Mouse (Mus musculus) midbrain, embryonic 10.5 days (tissue): ENCODE results near the gene Hoxa1. TPM values are rescaled to one million over a fixed set of nuclear protein-coding genes. Genes with fewer than 3 reads are reported as not detected.
A peak's percentile ranks its signal among the peaks of the same experiment; 100 is the strongest.

Experiments used
- DNase-seq: peaks from one replicate; pipeline ENCODE4 v3.0.0-alpha.2; 2017; ENCODE audit warnings: low spot score
- H3K27ac ChIP-seq: fragments of 300-500 bp; sonication (generic); replicated peaks from 2 replicates; pipeline ENCODE4 v1.5.1; 2016; ENCODE audit warnings: mild to moderate bottlenecking
- H3K27me3 ChIP-seq: fragments of 300-500 bp; sonication (generic); 2 replicates; pipeline ENCODE4 v1.6.1; 2016; ENCODE audit warnings: low read depth, mild to moderate bottlenecking; ENCODE audit not compliant: poor library complexity, severe bottlenecking
- H3K36me3 ChIP-seq: fragments of 300-500 bp; sonication (generic); 2 replicates; pipeline ENCODE4 v1.6.1; 2016; ENCODE audit warnings: mild to moderate bottlenecking, moderate library complexity
- H3K4me1 ChIP-seq: fragments of 300-500 bp; sonication (generic); 2 replicates; pipeline ENCODE4 v1.6.1; 2016
- H3K4me3 ChIP-seq: fragments of 300-500 bp; sonication (generic); 2 replicates; pipeline ENCODE4 v1.5.1; 2016; ENCODE audit warnings: mild to moderate bottlenecking, moderate library complexity
- H3K9me3 ChIP-seq: fragments of 300-500 bp; sonication (generic); replicated peaks from 2 replicates; pipeline ENCODE4 v1.6.1; 2016; ENCODE audit warnings: mild to moderate bottlenecking
- WGBS: fragments of 180-500 bp; shearing (Covaris S2); methylation state at CpG from one replicate; pipeline ENCODE4 v1.1.7; 2016; 5-methylcytosine and 5-hydroxymethylcytosine counted together
- polyA plus RNA-seq: library from polyadenylated mRNA; unstranded; fragments of >200 nt; fragmentation: Nextera tagmentation; extraction: Ambion mirVana; gene quantifications from 2 replicates; pipeline ENCODE4 v1.2.1, GENCODE M21; 2016

Hoxa1 gene
- polyA plus RNA-seq, 1 experiment from 2014 or later, result 0.47 TPM

GRCm38 (mm10) chr6:52157466-52158275, 446 bp downstream of the Hoxa1 start:
- peak overlapping the region; percentile 71 for H3K4me3 ChIP-seq
- no peak for DNase-seq
- under 1% methylated on average over 32 of the region's 32 CpGs for WGBS
- no peak overlapping the region for H3K27ac ChIP-seq
- H3K4me1 ChIP-seq, result peaks cover 29% of the 10 kb centered on the region
- H3K27me3 ChIP-seq, result peaks cover 100% of the 10 kb centered on the region
- H3K36me3 ChIP-seq, result no peaks in the 10 kb centered on the region
- no peaks in the 10 kb centered on the region for H3K9me3 ChIP-seq

- H3K27ac ChIP-seq, result no peak overlapping the region
- H3K4me3 ChIP-seq, result no peak overlapping the region
- DNase-seq, result peak; percentile 36
- no peaks in the 10 kb centered on the region for H3K9me3 ChIP-seq
- peaks cover 100% of the 10 kb centered on the region for H3K27me3 ChIP-seq
- WGBS, result 1% methylated on average over 20 of the region's 20 CpGs
- peaks cover 34% of the 10 kb centered on the region for H3K4me1 ChIP-seq
- H3K36me3 ChIP-seq, result no peaks in the 10 kb centered on the region
These were observed 1.4 kb downstream of the Hoxa1 start for GRCm38 (mm10) chr6:52156551-52157200.

- Histone ChIP-seq H3K9me3 (no peaks in the 10 kb centered on the region), H3K4me1 (peaks cover 30% of the 10 kb centered on the region), H3K4me3 (no peak overlapping the region), H3K27me3 (peaks cover 100% of the 10 kb centered on the region), H3K27ac (no peak overlapping the region), H3K36me3 (no peaks in the 10 kb centered on the region)
- WGBS, result 45% methylated on average over 3 of the region's 3 CpGs
- no peak for DNase-seq
These were observed 2.6 kb downstream of the Hoxa1 start for GRCm38 (mm10) chr6:52155471-52155870.

- DNase-seq, result peak; percentile 12
- Histone ChIP-seq H3K4me3 (no peak overlapping the region), H3K27ac (no peak overlapping the region), H3K27me3 (peaks cover 100% of the 10 kb centered on the region), H3K9me3 (peaks cover 6% of the 10 kb centered on the region; the same call in 1 of the 2 replicates), H3K36me3 (no peaks in the 10 kb centered on the region), H3K4me1 (peaks cover 21% of the 10 kb centered on the region)
- 2% methylated on average over 5 of the region's 5 CpGs for WGBS
These were observed 4.1 kb downstream of the Hoxa1 start for GRCm38 (mm10) chr6:52154044-52154443.

GRCm38 (mm10) chr6:52153270-52153669, 4.8 kb downstream of the Hoxa1 start:
- peaks cover 6% of the 10 kb centered on the region; the same call in 1 of the 2 replicates for H3K9me3 ChIP-seq
- DNase-seq, result peak; percentile 26

GRCm38 (mm10) chr6:52152226-52153193, 5.6 kb downstream of the Hoxa1 start:
- H3K27ac ChIP-seq, result no peak overlapping the region
- DNase-seq, result no peak
- H3K4me3 ChIP-seq, result no peak overlapping the region
- H3K4me1 ChIP-seq, result peaks cover 8% of the 10 kb centered on the region; the same call in 1 of the 2 replicates
- WGBS, result 4% methylated on average over 16 of the region's 16 CpGs
- peaks cover 100% of the 10 kb centered on the region for H3K27me3 ChIP-seq
- no peaks in the 10 kb centered on the region for H3K36me3 ChIP-seq
- peaks cover 6% of the 10 kb centered on the region; the same call in 1 of the 2 replicates for H3K9me3 ChIP-seq

More at GRCm38 (mm10) chr6:52153270-52153669, 4.8 kb downstream of the Hoxa1 start:
- H3K27me3 ChIP-seq, result peaks cover 100% of the 10 kb centered on the region
- H3K36me3 ChIP-seq, result no peaks in the 10 kb centered on the region
- no peak overlapping the region for H3K4me3 ChIP-seq
- H3K4me1 ChIP-seq, result peaks cover 14% of the 10 kb centered on the region
- WGBS, result 0% methylated on average over 6 of the region's 6 CpGs
- H3K27ac ChIP-seq, result no peak overlapping the region

- H3K27me3 ChIP-seq, result peaks cover 100% of the 10 kb centered on the region
- no peak overlapping the region for H3K27ac ChIP-seq
- WGBS, result 2% methylated on average over 4 of the region's 4 CpGs
- no peaks in the 10 kb centered on the region for H3K36me3 ChIP-seq
- DNase-seq, result no peak
- no peak overlapping the region for H3K4me3 ChIP-seq
- peaks cover 6% of the 10 kb centered on the region; the same call in 1 of the 2 replicates for H3K9me3 ChIP-seq
- H3K4me1 ChIP-seq, result peaks cover 8% of the 10 kb centered on the region; the same call in 1 of the 2 replicates
These were observed 6.5 kb downstream of the Hoxa1 start for GRCm38 (mm10) chr6:52151571-52151970.

GRCm38 (mm10) chr6:52150401-52150966, 7.6 kb downstream of the Hoxa1 start:
- Histone ChIP-seq H3K4me1 (peaks cover 8% of the 10 kb centered on the region; the same call in 1 of the 2 replicates), H3K36me3 (no peaks in the 10 kb centered on the region), H3K4me3 (no peak overlapping the region; the same call in 1 of the 2 replicates), H3K27ac (no peak overlapping the region), H3K9me3 (peaks cover 6% of the 10 kb centered on the region; the same call in 1 of the 2 replicates), H3K27me3 (peaks cover 100% of the 10 kb centered on the region)
- WGBS, result 3% methylated on average over 16 of the region's 16 CpGs
- DNase-seq, result peak; percentile 36

GRCm38 (mm10) chr6:52139115-52139514, 19.0 kb downstream of the Hoxa1 start:
- Histone ChIP-seq H3K4me1 (peaks cover 14% of the 10 kb centered on the region), H3K27me3 (peaks cover 49% of the 10 kb centered on the region), H3K9me3 (no peaks in the 10 kb centered on the region), H3K36me3 (no peaks in the 10 kb centered on the region), H3K4me3 (no peak overlapping the region), H3K27ac (no peak overlapping the region)
- WGBS, result 92% methylated on average over 5 of the region's 5 CpGs
- DNase-seq, result no peak

- Histone ChIP-seq H3K27ac (no peak overlapping the region), H3K4me1 (peaks cover 14% of the 10 kb centered on the region), H3K4me3 (no peak overlapping the region), H3K36me3 (no peaks in the 10 kb centered on the region), H3K27me3 (peaks cover 48% of the 10 kb centered on the region), H3K9me3 (no peaks in the 10 kb centered on the region)
- DNase-seq, result no peak
- 83% methylated on average over 10 of the region's 10 CpGs for WGBS
These were observed 19.5 kb downstream of the Hoxa1 start for GRCm38 (mm10) chr6:52138576-52138975.

GRCm38 (mm10) chr6:52137841-52138535, 20.1 kb downstream of the Hoxa1 start:
- Histone ChIP-seq H3K4me1 (peaks cover 14% of the 10 kb centered on the region), H3K27ac (no peak overlapping the region), H3K4me3 (no peak overlapping the region), H3K36me3 (no peaks in the 10 kb centered on the region), H3K27me3 (peaks cover 44% of the 10 kb centered on the region), H3K9me3 (no peaks in the 10 kb centered on the region)
- DNase-seq, result no peak
- WGBS, result 70% methylated on average over 9 of the region's 9 CpGs
